Mouse (Mus musculus) lung, embryonic 14.5 days (tissue): ENCODE data around the gene Iqcf1. TPM values are rescaled to one million over a fixed set of nuclear protein-coding genes. Genes with fewer than 3 reads are reported as not detected.

Experiments used
- ATAC-seq: fragments of 200-750 bp; cut with Nextera tagmentation; 2 replicates; pipeline ENCODE4 v1.8.0; 2017; ENCODE audit warnings: mild to moderate bottlenecking, moderate TSS enrichment, moderate library complexity; ENCODE audit not compliant: insufficient read depth
- DNase-seq: peaks from one replicate; pipeline ENCODE4 v3.0.0-alpha.2; 2015
- H3K27ac ChIP-seq: fragments of 300-500 bp; sonication (generic); 2 replicates; pipeline ENCODE4 v1.5.1; 2014; ENCODE audit warnings: low read depth, mild to moderate bottlenecking, moderate library complexity
- H3K27me3 ChIP-seq: fragments of 300-500 bp; sonication (generic); 2 replicates; pipeline ENCODE4 v1.6.1; 2014; ENCODE audit warnings: low read length, control low read depth; ENCODE audit not compliant: insufficient read depth
- H3K36me3 ChIP-seq: fragments of 300-500 bp; sonication (generic); 2 replicates; pipeline ENCODE4 v1.6.1; 2014; ENCODE audit warnings: control low read depth; ENCODE audit not compliant: insufficient read depth
- H3K4me1 ChIP-seq: fragments of 300-500 bp; sonication (generic); 2 replicates; pipeline ENCODE4 v1.6.1; 2014; ENCODE audit warnings: antibody characterized with exemption, control low read depth; ENCODE audit not compliant: insufficient read depth
- H3K4me2 ChIP-seq: fragments of 300-500 bp; sonication (generic); 2 replicates; pipeline ENCODE4 v1.6.1; 2014; ENCODE audit warnings: mild to moderate bottlenecking
- H3K4me3 ChIP-seq: fragments of 300-500 bp; sonication (generic); 2 replicates; pipeline ENCODE4 v1.5.1; 2014; ENCODE audit warnings: low read depth, low read length
- H3K9ac ChIP-seq: fragments of 300-500 bp; sonication (generic); 2 replicates; pipeline ENCODE4 v1.6.1; 2014
- H3K9me3 ChIP-seq: fragments of 300-500 bp; sonication (generic); 2 replicates; pipeline ENCODE4 v1.6.1; 2016; ENCODE audit warnings: low read depth, low read length, control low read depth
- CTCF ChIP-seq: IDR thresholded peaks from 2 replicates; pipeline ENCODE4 v1.5.1; 2016; ENCODE audit warnings: antibody characterized with exemption, low read depth
- WGBS: fragments of 180-500 bp; shearing (Covaris S2); extraction: QIAGEN DNeasy Blood & Tissue Kit; methylation state at CpG from one replicate; pipeline ENCODE4 v1.1.7; 2014; 5-methylcytosine and 5-hydroxymethylcytosine counted together
- polyA plus RNA-seq: library from polyadenylated mRNA; unstranded; fragments of >200 nt; fragmentation: Nextera tagmentation; extraction: Ambion mirVana; gene quantifications from 2 replicates; pipeline ENCODE4 v1.2.1, GENCODE M21; 2014

Gene Iqcf1
- polyA plus RNA-seq, 1 experiment from 2014 or later = not detected

DNA sequence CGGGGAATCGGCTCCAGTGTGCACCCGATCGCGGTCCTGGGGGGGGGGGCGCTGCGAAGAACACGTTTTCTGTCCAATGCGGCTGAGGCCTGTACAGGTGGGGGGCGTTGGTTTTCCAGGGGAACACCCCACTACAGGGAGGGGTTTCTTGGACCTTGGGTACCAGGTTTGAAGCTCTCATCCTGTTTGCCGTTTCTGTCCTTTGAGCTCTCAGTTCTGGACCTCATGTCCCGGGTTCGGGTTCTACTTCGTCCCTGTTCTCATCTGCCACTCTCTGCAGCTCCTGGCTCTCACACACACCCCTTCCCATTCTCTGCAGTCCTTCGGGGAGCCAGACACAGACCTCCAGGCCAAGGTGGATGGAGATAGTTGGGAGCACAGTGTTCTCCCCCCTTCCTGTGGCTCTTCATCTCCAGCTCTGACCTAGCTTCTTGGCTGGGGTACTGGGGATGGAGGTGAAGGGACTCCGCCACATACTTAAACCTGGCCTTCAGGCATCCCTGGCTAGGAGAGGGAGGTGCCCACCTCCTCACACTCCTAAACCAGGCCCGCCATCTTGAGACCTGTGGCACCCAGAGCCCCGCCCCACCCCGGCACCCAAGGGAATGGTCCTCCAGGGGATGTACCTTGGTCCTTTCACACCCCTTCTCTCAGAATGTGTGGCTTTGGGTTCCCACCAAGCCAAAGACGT lies 45.6 kb upstream of the Iqcf1 start:
- Histone ChIP-seq H3K36me3 (peaks cover 6% of the 10 kb centered on the region; the same call in 1 of the 2 replicates), H3K4me3 (peak overlapping the region; percentile 69), H3K27ac (peak overlapping the region; percentile 91), H3K4me1 (peaks cover 50% of the 10 kb centered on the region), H3K9me3 (no peaks in the 10 kb centered on the region), H3K4me2 (peak overlapping the region; percentile 97), H3K9ac (peak overlapping the region; percentile 73), H3K27me3 (no peaks in the 10 kb centered on the region)
- under 1% methylated on average over 20 of the region's 20 CpGs for WGBS
- TF ChIP-seq CTCF = no peak
- ATAC-seq (peak; percentile 4), DNase-seq (no peak)

DNA sequence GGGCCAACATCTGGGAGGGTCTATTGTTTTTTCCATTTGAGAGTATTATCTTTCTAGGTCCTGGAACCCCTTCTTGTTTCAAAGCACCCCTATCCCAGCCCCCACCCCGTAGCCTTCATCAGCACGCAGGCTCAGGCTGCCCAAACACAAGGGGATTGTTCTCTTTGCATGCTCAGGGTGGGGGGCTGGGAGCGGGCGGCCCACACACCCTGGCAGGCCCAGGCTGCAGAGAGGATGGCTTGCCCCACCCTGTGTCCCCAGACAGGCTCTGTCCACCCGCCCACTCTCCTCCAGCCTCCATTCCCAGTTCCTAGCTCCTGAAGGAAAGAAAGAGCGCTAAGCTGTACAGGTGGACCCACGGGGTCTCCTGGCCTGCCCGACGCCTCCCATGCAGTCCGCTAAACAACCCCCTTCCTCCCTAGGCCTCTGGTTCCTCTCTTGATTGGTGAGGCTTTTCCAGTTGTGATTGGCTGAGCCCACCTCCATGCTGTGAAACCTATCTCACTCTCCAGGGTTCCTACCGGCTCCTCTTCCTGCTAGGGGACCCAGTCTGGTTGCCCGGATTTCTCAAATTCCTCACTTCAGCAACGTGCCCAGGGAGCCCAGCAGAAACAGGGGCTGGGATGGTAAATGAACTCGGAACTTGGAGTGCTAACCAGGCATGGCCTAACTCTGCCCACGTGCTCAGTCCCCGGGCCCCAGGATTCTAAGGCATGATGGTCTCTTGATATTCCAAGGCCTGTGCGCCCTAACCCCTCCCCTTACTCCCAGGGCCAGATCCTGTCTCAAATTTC lies 44.7 kb upstream of the Iqcf1 start:
- no peak for TF ChIP-seq CTCF
- H3K4me3 ChIP-seq = peak overlapping the region; percentile 69
- H3K27ac ChIP-seq = peak overlapping the region; percentile 91
- DNase-seq (peak; percentile 66), ATAC-seq (peak; percentile 15; the same call in 1 of the 2 replicates)
- 1% methylated on average over 17 of the region's 17 CpGs for WGBS
- peak overlapping the region; percentile 73 for H3K9ac ChIP-seq
- H3K4me2 ChIP-seq = peak overlapping the region; percentile 97
- H3K4me1 ChIP-seq = peaks cover 47% of the 10 kb centered on the region
- peaks cover 10% of the 10 kb centered on the region; the same call in 1 of the 2 replicates for H3K36me3 ChIP-seq
- no peaks in the 10 kb centered on the region for H3K27me3 ChIP-seq
- no peaks in the 10 kb centered on the region for H3K9me3 ChIP-seq

DNA sequence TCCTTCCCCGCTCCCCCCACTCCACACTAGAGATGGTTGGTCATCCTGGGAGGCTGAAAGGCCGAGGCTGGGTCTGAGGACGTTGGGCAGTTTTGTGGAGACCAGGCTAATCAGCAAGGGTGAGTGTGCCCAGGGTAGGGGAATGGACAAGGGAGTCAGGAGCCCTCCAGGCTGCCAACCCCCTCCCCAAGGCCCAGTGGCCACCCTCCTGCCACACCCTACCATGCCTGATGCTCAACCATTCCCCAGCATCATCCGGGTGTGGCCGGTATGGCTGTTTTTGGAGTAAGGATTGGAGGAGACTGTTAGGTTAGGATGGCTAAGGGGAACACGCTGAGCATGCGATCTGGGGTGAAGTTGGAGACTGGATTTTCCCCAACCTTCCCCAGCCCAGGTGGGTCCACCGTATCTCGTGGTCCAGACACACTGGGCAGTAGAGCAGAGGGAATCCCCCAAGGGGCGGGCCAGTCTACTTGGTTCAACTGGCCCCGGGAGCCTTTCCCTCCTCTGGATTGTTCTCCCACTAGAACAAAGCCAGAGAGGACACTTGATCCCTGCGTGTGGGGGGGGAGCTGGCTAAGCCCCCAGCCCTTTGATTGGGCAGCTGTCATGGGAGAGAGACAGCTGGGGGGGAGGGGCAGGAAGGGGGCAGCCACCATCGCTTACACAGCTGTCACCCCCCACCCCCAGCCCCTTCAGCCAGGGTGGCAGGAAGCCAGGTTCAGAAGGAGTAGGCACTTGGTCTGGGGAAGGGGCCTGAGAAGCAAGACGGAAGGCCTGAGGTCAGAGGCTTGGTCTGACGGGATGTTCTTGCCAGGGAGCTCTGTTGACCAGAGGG lies 43.2 kb upstream of the Iqcf1 start:
- Histone ChIP-seq H3K9ac (peak overlapping the region; percentile 73), H3K4me3 (peak overlapping the region; percentile 69), H3K9me3 (no peaks in the 10 kb centered on the region), H3K27me3 (no peaks in the 10 kb centered on the region), H3K36me3 (peaks cover 24% of the 10 kb centered on the region; the same call in 1 of the 2 replicates), H3K4me2 (peak overlapping the region; percentile 97), H3K27ac (peak overlapping the region; percentile 91), H3K4me1 (peaks cover 33% of the 10 kb centered on the region)
- ATAC-seq = peak; percentile 22; the same call in 1 of the 2 replicates
- TF ChIP-seq CTCF = no peak
- DNase-seq = peak; percentile 74
- WGBS = 23% methylated on average over 15 of the region's 15 CpGs

GRCm38 (mm10) chr9:106457163-106457559 lies 42.6 kb upstream of the Iqcf1 start:
- peak overlapping the region; percentile 3; the same call in 1 of the 2 replicates for H3K4me3 ChIP-seq
- WGBS = 40% methylated on average over 9 of the region's 9 CpGs
- H3K9ac ChIP-seq = peak overlapping the region; percentile 33
- H3K9me3 ChIP-seq = no peaks in the 10 kb centered on the region
- ATAC-seq (no peak), DNase-seq (no peak)
- H3K4me1 ChIP-seq = peaks cover 32% of the 10 kb centered on the region
- H3K27ac ChIP-seq = peak overlapping the region; percentile 91
- H3K4me2 ChIP-seq = peak overlapping the region; percentile 97
- H3K27me3 ChIP-seq = no peaks in the 10 kb centered on the region
- H3K36me3 ChIP-seq = peaks cover 30% of the 10 kb centered on the region
- no peak for TF ChIP-seq CTCF

GRCm38 (mm10) chr9:106457920-106458319 lies 41.8 kb upstream of the Iqcf1 start:
- no peaks in the 10 kb centered on the region for H3K27me3 ChIP-seq
- H3K4me2 ChIP-seq = no peak overlapping the region
- H3K9me3 ChIP-seq = no peaks in the 10 kb centered on the region
- H3K4me1 ChIP-seq = peaks cover 26% of the 10 kb centered on the region
- no peak for TF ChIP-seq CTCF
- H3K9ac ChIP-seq = no peak overlapping the region
- no peak overlapping the region for H3K27ac ChIP-seq
- ATAC-seq (no peak), DNase-seq (no peak)
- WGBS = 75% methylated on average over 5 of the region's 5 CpGs
- no peak overlapping the region for H3K4me3 ChIP-seq
- H3K36me3 ChIP-seq = peaks cover 36% of the 10 kb centered on the region

- H3K9ac ChIP-seq = no peak overlapping the region
- DNase-seq = no peak
- H3K36me3 ChIP-seq = peaks cover 53% of the 10 kb centered on the region
- H3K4me2 ChIP-seq = no peak overlapping the region
- no peak overlapping the region for H3K4me3 ChIP-seq
- H3K9me3 ChIP-seq = no peaks in the 10 kb centered on the region
- peaks cover 20% of the 10 kb centered on the region for H3K4me1 ChIP-seq
- no peak for TF ChIP-seq CTCF
- ATAC-seq = no peak
- WGBS = 71% methylated on average over 15 of the region's 15 CpGs
- H3K27me3 ChIP-seq = no peaks in the 10 kb centered on the region
- no peak overlapping the region for H3K27ac ChIP-seq
Measured at GRCm38 (mm10) chr9:106459946-106460345, 39.8 kb upstream of the Iqcf1 start.
